Mouse (Mus musculus): ENCODE measurements around the gene Arhgap24. TPM values are rescaled to one million over a fixed set of nuclear protein-coding genes. Genes with fewer than 3 reads are reported as not detected.

Arhgap24 gene
- polyA plus RNA-seq, 1 experiment from 2014 or later = 4.2 TPM

DNA sequence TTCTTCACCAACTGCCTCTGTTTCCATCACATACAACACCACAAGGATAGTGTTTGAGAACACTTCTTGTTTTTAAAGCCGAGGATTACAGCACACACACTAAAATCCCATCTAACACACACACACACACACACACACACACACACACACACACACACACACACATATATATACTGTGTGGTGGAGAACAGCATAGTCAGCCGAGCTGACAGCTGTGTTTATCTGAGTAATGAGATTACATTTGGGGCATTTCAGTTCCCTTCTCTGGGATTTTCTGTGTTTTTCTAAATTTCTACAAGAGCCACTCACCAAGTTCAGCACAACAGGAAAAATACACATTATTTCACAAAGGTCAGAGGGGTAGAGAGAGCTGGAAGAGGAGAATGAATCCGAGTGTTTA lies 96.5 kb downstream of the Arhgap24 start:
- Histone ChIP-seq H3K9me3 (ENCODE audit: control insufficient read depth, low read length) (no peaks in the 10 kb centered on the region), H3K4me3 (ENCODE audit: low read depth, low read length) (no peak overlapping the region), H3K27me3 (ENCODE audit: control insufficient read depth, insufficient read depth, low read length) (no peaks in the 10 kb centered on the region), H3K36me3 (ENCODE audit: control insufficient read depth, insufficient read depth, low read length) (no peaks in the 10 kb centered on the region), H3K4me2 (ENCODE audit: low read depth) (no peak overlapping the region), H3K27ac (ENCODE audit: low read depth, low read length) (no peak overlapping the region), H3K4me1 (ENCODE audit: control insufficient read depth, insufficient read depth, low read length) (no peaks in the 10 kb centered on the region), H3K9ac (ENCODE audit: low read length) (no peak overlapping the region)
- 68% methylated on average over 3 of the region's 3 CpGs for WGBS
- DNase-seq (ENCODE audit: low spot score) (no peak), ATAC-seq (ENCODE audit: insufficient read depth, low FRiP score, low TSS enrichment) (no peak)

DNA sequence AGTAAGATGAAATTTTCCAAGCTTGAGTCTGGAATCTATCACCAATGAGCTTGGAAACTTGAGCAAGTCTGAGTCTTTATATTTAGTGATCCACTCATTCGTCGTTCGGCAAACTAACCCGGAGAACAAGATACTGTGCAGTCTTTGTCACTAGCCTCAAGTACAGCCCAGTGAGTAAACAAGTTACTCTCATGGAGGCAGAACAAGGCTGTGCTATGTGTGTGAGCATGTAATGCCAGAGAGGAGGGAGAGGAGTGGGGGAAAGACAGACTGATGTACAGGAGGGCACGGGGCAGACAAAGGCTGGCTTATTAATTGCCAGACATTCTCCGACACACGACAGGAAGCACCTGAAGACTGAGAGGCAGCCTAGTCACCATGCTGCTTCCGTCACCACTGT lies 97.2 kb downstream of the Arhgap24 start:
- no peaks in the 10 kb centered on the region for H3K27me3 ChIP-seq (ENCODE audit: control insufficient read depth, insufficient read depth, low read length)
- ATAC-seq (ENCODE audit: insufficient read depth, low FRiP score, low TSS enrichment) = no peak
- H3K27ac ChIP-seq (ENCODE audit: low read depth, low read length) = no peak overlapping the region
- no peak for DNase-seq (ENCODE audit: low spot score)
- no peaks in the 10 kb centered on the region for H3K4me1 ChIP-seq (ENCODE audit: control insufficient read depth, insufficient read depth, low read length)
- 82% methylated on average over 8 of the region's 8 CpGs for WGBS
- H3K4me3 ChIP-seq (ENCODE audit: low read depth, low read length) = no peak overlapping the region
- no peak overlapping the region for H3K9ac ChIP-seq (ENCODE audit: low read length)
- no peaks in the 10 kb centered on the region for H3K9me3 ChIP-seq (ENCODE audit: control insufficient read depth, low read length)
- H3K36me3 ChIP-seq (ENCODE audit: control insufficient read depth, insufficient read depth, low read length) = no peaks in the 10 kb centered on the region
- no peak overlapping the region for H3K4me2 ChIP-seq (ENCODE audit: low read depth)

DNA sequence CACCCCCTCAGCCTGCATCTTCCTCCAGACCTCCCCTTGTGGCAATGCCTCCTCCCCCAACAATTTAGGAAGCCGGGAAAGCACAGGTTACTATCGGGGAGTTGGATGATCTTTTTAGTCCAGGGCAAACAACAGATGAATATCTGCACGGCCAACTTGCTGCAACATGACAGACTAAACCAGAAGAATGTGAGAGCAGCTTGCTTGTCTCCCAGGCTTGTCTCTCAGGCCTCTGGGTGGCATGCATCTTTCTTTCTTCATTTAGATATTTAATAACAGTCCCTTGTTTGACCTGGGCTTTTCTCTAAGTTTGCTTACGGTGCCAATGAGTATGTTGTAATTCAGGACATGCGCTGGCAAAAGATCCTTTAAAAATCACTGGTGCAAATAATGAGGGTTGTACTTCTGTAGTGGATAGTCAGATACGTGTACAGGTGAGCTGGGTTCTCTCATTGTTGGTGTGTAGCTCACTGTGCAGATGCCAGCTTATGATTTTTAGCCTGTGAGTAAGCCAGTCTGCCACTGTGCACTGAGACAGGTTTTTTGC lies 101.7 kb downstream of the Arhgap24 start:
- Histone ChIP-seq H3K9me3 (ENCODE audit: control insufficient read depth, low read length) (no peaks in the 10 kb centered on the region), H3K4me1 (ENCODE audit: control insufficient read depth, insufficient read depth, low read length) (no peaks in the 10 kb centered on the region), H3K4me2 (ENCODE audit: low read depth) (no peak overlapping the region), H3K4me3 (ENCODE audit: low read depth, low read length) (no peak overlapping the region), H3K27ac (ENCODE audit: low read depth, low read length) (no peak overlapping the region), H3K9ac (ENCODE audit: low read length) (no peak overlapping the region), H3K36me3 (ENCODE audit: control insufficient read depth, insufficient read depth, low read length) (no peaks in the 10 kb centered on the region), H3K27me3 (ENCODE audit: control insufficient read depth, insufficient read depth, low read length) (no peaks in the 10 kb centered on the region)
- 81% methylated on average over 6 of the region's 6 CpGs for WGBS
- ATAC-seq (ENCODE audit: insufficient read depth, low FRiP score, low TSS enrichment) (no peak), DNase-seq (ENCODE audit: low spot score) (no peak)

DNA sequence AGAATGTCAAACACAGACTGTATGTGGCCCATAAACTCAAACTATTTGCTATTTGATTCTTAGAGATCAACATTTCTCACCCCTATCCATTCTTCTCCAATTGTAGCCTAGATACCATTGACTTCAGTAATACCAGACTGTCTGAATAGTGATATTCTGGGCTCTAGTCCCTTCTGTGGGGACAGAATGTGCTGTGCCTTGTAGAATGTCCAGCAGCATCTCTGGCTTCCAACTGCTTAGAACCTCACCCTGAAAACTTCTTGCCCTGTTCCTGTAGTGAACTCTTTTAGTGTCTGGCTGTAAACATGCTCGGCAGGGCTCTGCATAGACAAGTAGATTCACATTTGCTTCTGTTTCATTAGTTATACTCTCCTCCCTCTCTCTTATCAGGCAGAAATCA lies 110.2 kb downstream of the Arhgap24 start:
- DNase-seq (ENCODE audit: low spot score) = no peak
- Histone ChIP-seq H3K27me3 (ENCODE audit: control insufficient read depth, insufficient read depth, low read length) (no peaks in the 10 kb centered on the region), H3K27ac (ENCODE audit: low read depth, low read length) (no peak overlapping the region), H3K9me3 (ENCODE audit: control insufficient read depth, low read length) (no peaks in the 10 kb centered on the region), H3K4me2 (ENCODE audit: low read depth) (no peak overlapping the region), H3K9ac (ENCODE audit: low read length) (no peak overlapping the region), H3K4me1 (ENCODE audit: control insufficient read depth, insufficient read depth, low read length) (no peaks in the 10 kb centered on the region), H3K4me3 (ENCODE audit: low read depth, low read length) (no peak overlapping the region), H3K36me3 (ENCODE audit: control insufficient read depth, insufficient read depth, low read length) (no peaks in the 10 kb centered on the region)
- WGBS = 72% methylated on average over 1 of the region's 1 CpGs
- no peak for ATAC-seq (ENCODE audit: insufficient read depth, low FRiP score, low TSS enrichment)

DNA sequence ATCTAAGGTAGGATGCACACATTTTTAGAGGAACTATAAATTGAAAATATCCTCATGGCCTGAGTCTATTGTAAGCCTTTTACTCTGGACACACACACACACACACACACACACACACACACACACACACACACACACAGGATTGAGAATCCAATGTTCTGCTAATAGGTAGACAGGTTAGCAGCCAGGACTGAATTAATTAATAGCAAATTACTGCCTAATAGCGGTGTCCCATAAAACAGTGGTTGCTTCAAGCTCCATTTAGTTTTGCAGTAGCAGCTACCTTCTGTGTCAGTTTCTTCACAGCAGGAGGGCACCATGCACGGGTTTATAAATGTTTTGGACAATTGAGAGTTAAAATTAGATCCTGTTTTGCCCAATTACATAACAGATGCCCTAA lies 111.9 kb downstream of the Arhgap24 start:
- no peaks in the 10 kb centered on the region for H3K27me3 ChIP-seq (ENCODE audit: control insufficient read depth, insufficient read depth, low read length)
- no peak overlapping the region for H3K4me2 ChIP-seq (ENCODE audit: low read depth)
- ATAC-seq (ENCODE audit: insufficient read depth, low FRiP score, low TSS enrichment) (no peak), DNase-seq (ENCODE audit: low spot score) (no peak)
- no peaks in the 10 kb centered on the region for H3K4me1 ChIP-seq (ENCODE audit: control insufficient read depth, insufficient read depth, low read length)
- H3K4me3 ChIP-seq (ENCODE audit: low read depth, low read length) = no peak overlapping the region
- H3K9ac ChIP-seq (ENCODE audit: low read length) = no peak overlapping the region
- 53% methylated on average over 2 of the region's 2 CpGs for WGBS
- no peaks in the 10 kb centered on the region for H3K9me3 ChIP-seq (ENCODE audit: control insufficient read depth, low read length)
- no peaks in the 10 kb centered on the region for H3K36me3 ChIP-seq (ENCODE audit: control insufficient read depth, insufficient read depth, low read length)
- H3K27ac ChIP-seq (ENCODE audit: low read depth, low read length) = no peak overlapping the region

DNA sequence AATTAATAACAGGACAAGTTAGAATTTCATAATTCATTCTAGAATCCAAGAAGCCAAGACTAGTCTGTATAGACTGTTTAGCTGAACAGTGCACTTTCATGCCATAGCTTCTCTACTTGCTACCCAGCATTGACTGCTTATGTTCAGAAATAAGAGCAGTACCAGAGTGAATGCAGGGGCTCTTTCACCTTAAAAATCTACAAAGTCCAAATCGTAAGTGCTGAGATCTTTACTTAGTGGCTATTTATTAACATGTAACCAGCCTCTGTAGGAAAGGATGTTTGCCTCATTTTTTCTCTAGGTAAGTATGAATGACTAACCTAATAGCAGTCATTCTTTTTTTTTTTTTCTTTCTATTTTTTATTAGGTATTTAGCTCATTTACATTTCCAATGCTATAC lies 117.9 kb downstream of the Arhgap24 start:
- WGBS = 97% methylated on average over 1 of the region's 1 CpGs
- no peaks in the 10 kb centered on the region for H3K27me3 ChIP-seq (ENCODE audit: control insufficient read depth, insufficient read depth, low read length)

DNA sequence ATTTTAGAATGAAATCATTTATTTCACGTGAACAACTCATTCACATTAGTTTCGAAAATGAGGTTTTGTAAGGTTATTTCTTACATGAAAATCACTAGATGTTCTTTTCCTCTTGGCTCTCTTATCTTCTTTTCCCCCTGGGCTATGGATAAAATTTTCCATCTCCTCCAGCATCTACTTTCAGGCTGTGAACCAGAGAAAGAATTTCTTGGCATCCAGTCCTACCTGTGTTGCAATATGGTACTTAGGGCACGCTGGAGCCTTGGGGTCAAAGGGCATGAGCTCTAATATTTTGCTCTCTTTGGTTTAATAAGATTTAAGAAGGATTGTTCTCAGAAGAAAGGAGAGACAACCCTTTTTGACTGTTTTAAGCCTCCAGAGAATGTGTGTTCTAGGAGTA lies 132.4 kb downstream of the Arhgap24 start:
- Histone ChIP-seq H3K27ac (ENCODE audit: low read depth, low read length) (no peak overlapping the region), H3K9ac (ENCODE audit: low read length) (no peak overlapping the region), H3K27me3 (ENCODE audit: control insufficient read depth, insufficient read depth, low read length) (no peaks in the 10 kb centered on the region), H3K4me3 (ENCODE audit: low read depth, low read length) (no peak overlapping the region), H3K4me1 (ENCODE audit: control insufficient read depth, insufficient read depth, low read length) (no peaks in the 10 kb centered on the region), H3K9me3 (ENCODE audit: control insufficient read depth, low read length) (no peaks in the 10 kb centered on the region), H3K4me2 (ENCODE audit: low read depth) (no peak overlapping the region), H3K36me3 (ENCODE audit: control insufficient read depth, insufficient read depth, low read length) (no peaks in the 10 kb centered on the region)
- ATAC-seq (ENCODE audit: insufficient read depth, low FRiP score, low TSS enrichment) (no peak), DNase-seq (ENCODE audit: low spot score) (no peak)
- 87% methylated on average over 3 of the region's 3 CpGs for WGBS

More for the DNA sequence above, 117.9 kb downstream of the Arhgap24 start:
- Histone ChIP-seq H3K9ac (ENCODE audit: low read length) (no peak overlapping the region), H3K4me3 (ENCODE audit: low read depth, low read length) (no peak overlapping the region), H3K4me2 (ENCODE audit: low read depth) (no peak overlapping the region), H3K4me1 (ENCODE audit: control insufficient read depth, insufficient read depth, low read length) (no peaks in the 10 kb centered on the region), H3K36me3 (ENCODE audit: control insufficient read depth, insufficient read depth, low read length) (no peaks in the 10 kb centered on the region), H3K27ac (ENCODE audit: low read depth, low read length) (no peak overlapping the region), H3K9me3 (ENCODE audit: control insufficient read depth, low read length) (no peaks in the 10 kb centered on the region)
- ATAC-seq (ENCODE audit: insufficient read depth, low FRiP score, low TSS enrichment) (no peak), DNase-seq (ENCODE audit: low spot score) (no peak)

DNA sequence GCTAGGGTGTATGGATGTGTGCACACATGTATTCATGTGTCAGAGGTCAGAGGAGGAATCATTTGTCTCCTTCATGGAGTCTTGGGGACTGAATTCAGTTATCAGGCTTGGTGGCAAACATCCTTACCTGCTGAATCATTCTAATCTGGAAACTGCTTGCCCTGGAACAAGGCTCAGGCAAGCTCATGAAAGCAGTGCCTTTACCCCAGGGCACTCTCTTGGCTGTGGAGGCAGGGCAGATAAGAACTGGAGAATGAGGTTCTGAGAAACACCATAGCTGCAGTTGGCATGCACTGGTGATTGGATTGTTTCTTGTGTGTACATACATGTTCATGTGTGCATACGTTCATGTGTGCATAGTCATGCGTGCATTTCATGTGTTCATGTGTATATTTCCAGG lies 132.9 kb downstream of the Arhgap24 start:
- 94% methylated on average over 2 of the region's 2 CpGs for WGBS
- DNase-seq (ENCODE audit: low spot score) (no peak), ATAC-seq (ENCODE audit: insufficient read depth, low FRiP score, low TSS enrichment) (no peak)
- Histone ChIP-seq H3K9me3 (ENCODE audit: control insufficient read depth, low read length) (no peaks in the 10 kb centered on the region), H3K27ac (ENCODE audit: low read depth, low read length) (no peak overlapping the region), H3K36me3 (ENCODE audit: control insufficient read depth, insufficient read depth, low read length) (no peaks in the 10 kb centered on the region), H3K27me3 (ENCODE audit: control insufficient read depth, insufficient read depth, low read length) (no peaks in the 10 kb centered on the region), H3K4me2 (ENCODE audit: low read depth) (no peak overlapping the region), H3K4me1 (ENCODE audit: control insufficient read depth, insufficient read depth, low read length) (no peaks in the 10 kb centered on the region), H3K9ac (ENCODE audit: low read length) (no peak overlapping the region), H3K4me3 (ENCODE audit: low read depth, low read length) (no peak overlapping the region)

DNA sequence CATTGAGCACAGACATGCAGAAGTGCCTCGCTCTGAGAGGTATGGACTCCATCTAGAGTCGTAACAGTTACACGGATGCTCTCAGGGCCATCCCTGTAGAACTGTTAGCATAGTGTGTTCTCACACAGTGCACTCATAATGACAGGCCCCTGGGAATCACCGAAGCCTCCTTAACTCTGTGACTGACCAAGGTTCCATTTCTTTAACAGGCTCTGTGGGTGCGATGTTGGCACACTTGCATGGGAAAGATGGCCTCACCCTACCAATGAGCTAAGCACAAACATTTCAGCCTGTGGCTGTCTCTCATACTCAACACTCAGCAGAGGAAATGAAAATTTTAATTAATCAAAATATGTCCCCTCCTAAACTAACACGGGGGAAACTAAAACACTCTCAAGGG lies 134.1 kb downstream of the Arhgap24 start:
- Histone ChIP-seq H3K4me1 (ENCODE audit: control insufficient read depth, insufficient read depth, low read length) (no peaks in the 10 kb centered on the region), H3K4me3 (ENCODE audit: low read depth, low read length) (no peak overlapping the region), H3K36me3 (ENCODE audit: control insufficient read depth, insufficient read depth, low read length) (no peaks in the 10 kb centered on the region), H3K9ac (ENCODE audit: low read length) (no peak overlapping the region), H3K27me3 (ENCODE audit: control insufficient read depth, insufficient read depth, low read length) (no peaks in the 10 kb centered on the region), H3K4me2 (ENCODE audit: low read depth) (no peak overlapping the region), H3K27ac (ENCODE audit: low read depth, low read length) (no peak overlapping the region), H3K9me3 (ENCODE audit: control insufficient read depth, low read length) (no peaks in the 10 kb centered on the region)
- DNase-seq (ENCODE audit: low spot score) (no peak), ATAC-seq (ENCODE audit: insufficient read depth, low FRiP score, low TSS enrichment) (no peak)
- 92% methylated on average over 6 of the region's 6 CpGs for WGBS
